Mouse (Mus musculus): Measurements from ENCODE around the gene Mcm6. TPM values are rescaled to one million over a fixed set of nuclear protein-coding genes. Genes with fewer than 3 reads are reported as not detected.

Gene Mcm6
- 100 to 1,000 TPM in 1 of 2 experiments, 10 to 100 TPM in 1; 97.7 to 117 TPM for total RNA-seq (2023)

GRCm38 (mm10) chr1:128359554-128360376 lies at the start of gene Mcm6:
Gene Mcm6, minus strand, starts transcription at chr1:128359664.

GRCm38 (mm10) chr1:128328218-128328617 lies 31.2 kb downstream of the Mcm6 start, which contains the start of gene Lct:
Gene Lct, minus strand, starts transcription at chr1:128328318.

Other genes starting within 250 kb of the Mcm6 start
- 10 to 100 TPM; 49.5 to 59.8 TPM for gene Ubxn4, start 115.7 kb downstream of the Mcm6 start, total RNA-seq (2023)
- gene Lct, start 31.3 kb downstream of the Mcm6 start, total RNA-seq (2023) = 1 to 10 TPM; 8.3 to 9.1 TPM
- 10 to 100 TPM; 70.1 to 82.4 TPM for gene Dars, start 57.7 kb upstream of the Mcm6 start, total RNA-seq (2023)
- gene Cxcr4, start 232.6 kb upstream of the Mcm6 start, total RNA-seq (2023) = 100 to 1,000 TPM; 528 to 595 TPM

All from neutrophil, adult 83 days (primary cell).